ENCODE assay signal across 16 mouse cellular contexts in the genomic region with DNA sequence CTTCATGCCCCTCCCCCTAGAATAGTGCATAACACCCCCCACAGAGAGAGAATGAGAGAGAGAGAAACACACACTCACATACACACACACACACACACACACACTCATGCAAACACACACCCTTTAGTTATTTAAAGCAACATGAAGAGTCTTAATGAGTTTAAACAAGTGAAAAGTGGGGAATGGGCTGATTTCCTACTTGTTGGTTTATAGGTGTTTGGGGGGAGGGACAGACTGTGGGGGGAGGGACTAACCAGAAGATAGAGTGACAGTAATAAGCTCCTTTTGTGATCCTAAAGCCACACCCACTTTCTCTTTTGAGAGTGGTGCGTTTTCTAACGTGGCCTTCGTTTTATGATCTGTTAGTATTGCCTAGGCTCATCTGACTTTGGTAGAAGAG. TPM values are rescaled to one million over a fixed set of nuclear protein-coding genes. Genes with fewer than 3 reads are reported as not detected.
DNase-seq lines count a peak whose midpoint lies in the region; ATAC-seq and TF ChIP-seq lines count a peak whose summit lies in the region.
"Had no signal": no experiment of that assay in that cellular context is flagged by ENCODE, and none has a peak within 500 bp of the region (broad histone marks: within the 10 kb centered on the region; RNA-seq: fewer than 3 reads in every experiment).

Gene Trpc7 (minus strand): TSS at position 101 of the 400 bp plus-strand sequence.

- H3K9me3 ChIP-seq in forebrain, embryonic 13.5 days (replicated peaks), result no peaks in the 10 kb centered on the region
- no peaks in the 10 kb centered on the region for H3K9me3 ChIP-seq in hindbrain, embryonic 15.5 days
- H3K9me3 ChIP-seq in midbrain, postnatal 0 days (ENCODE audit: low read length), result no peaks in the 10 kb centered on the region
- H3K9me3 ChIP-seq in liver, embryonic 11.5 days (ENCODE audit: control insufficient read depth, low read length), result no peaks in the 10 kb centered on the region
- H3K9me3 ChIP-seq: intestine, embryonic 15.5 days; limb, embryonic 13.5 days had no signal

- peak within 1 kb of the TSS; percentile 32 for H3K4me3 ChIP-seq in forebrain, embryonic 13.5 days
- H3K4me3 ChIP-seq in hindbrain, embryonic 15.5 days, result peak within 1 kb of the TSS; percentile 39
- peak within 1 kb of the TSS; percentile 32 for H3K4me3 ChIP-seq in midbrain, postnatal 0 days (ENCODE audit: low read depth, low read length)
- H3K4me3 ChIP-seq in liver, embryonic 11.5 days (ENCODE audit: low read depth, low read length), result no peak within 1 kb of the TSS
- H3K4me3 ChIP-seq: intestine, embryonic 15.5 days; limb, embryonic 13.5 days had no signal

- DNase-seq in heart, adult 11 months, result peak; percentile 2
- no peak for DNase-seq in heart, postnatal 4 days
- no peak for DNase-seq in midbrain, postnatal 0 days (ENCODE audit: low spot score)
- no peak for DNase-seq in embryo, embryonic 10 days (ENCODE audit: low spot score)
- DNase-seq in liver, embryonic 11.5 days (ENCODE audit: low spot score), result no peak
- no peak for DNase-seq in retina, postnatal 1 day
- DNase-seq: gastrocnemius, postnatal 25 days had no signal

- no peaks in the 10 kb centered on the region for H3K36me3 ChIP-seq in forebrain, embryonic 13.5 days (ENCODE audit: poor library complexity, severe bottlenecking)
- H3K36me3 ChIP-seq in hindbrain, embryonic 15.5 days, result no peaks in the 10 kb centered on the region
- no peaks in the 10 kb centered on the region for H3K36me3 ChIP-seq in midbrain, postnatal 0 days (ENCODE audit: insufficient read depth, low read length)
- no peaks in the 10 kb centered on the region for H3K36me3 ChIP-seq in liver, embryonic 11.5 days (ENCODE audit: control insufficient read depth, insufficient read depth, low read length)
- H3K36me3 ChIP-seq: intestine, embryonic 15.5 days; limb, embryonic 13.5 days had no signal

- peak within 1 kb of the TSS; percentile 51 for H3K4me2 ChIP-seq in forebrain, embryonic 13.5 days
- peak within 1 kb of the TSS; percentile 56 for H3K4me2 ChIP-seq in hindbrain, embryonic 15.5 days
- peak within 1 kb of the TSS; percentile 37 for H3K4me2 ChIP-seq in midbrain, postnatal 0 days (ENCODE audit: low read depth, low read length, poor library complexity, severe bottlenecking)
- H3K4me2 ChIP-seq in liver, embryonic 11.5 days, result no peak within 1 kb of the TSS
- H3K4me2 ChIP-seq: heart, embryonic 11.5 days; intestine, embryonic 15.5 days; limb, embryonic 13.5 days had no signal

- no peak within 1 kb of the TSS for H3K27ac ChIP-seq in forebrain, embryonic 13.5 days
- peak within 1 kb of the TSS; percentile 60 for H3K27ac ChIP-seq in hindbrain, embryonic 15.5 days (replicated peaks)
- H3K27ac ChIP-seq in midbrain, postnatal 0 days (ENCODE audit: low read depth, low read length), result peak within 1 kb of the TSS; percentile 59; the same call in 1 of the 2 replicates
- H3K27ac ChIP-seq in liver, embryonic 11.5 days (ENCODE audit: low read depth, low read length), result no peak within 1 kb of the TSS
- H3K27ac ChIP-seq: intestine, embryonic 15.5 days; limb, embryonic 13.5 days had no signal

- no peak for TF ChIP-seq CTCF in midbrain, postnatal 0 days (IDR thresholded peaks at IDR 0.05)

- ATAC-seq in forebrain, embryonic 13.5 days, result no peak
- ATAC-seq in hindbrain, embryonic 15.5 days (ENCODE audit: low FRiP score, low read depth), result no peak
- no peak for ATAC-seq in midbrain, postnatal 0 days (ENCODE audit: low FRiP score)
- ATAC-seq in liver, embryonic 11.5 days (replicated peaks; ENCODE audit: low FRiP score), result no peak
- ATAC-seq: intestine, embryonic 15.5 days had no signal

- H3K4me1 ChIP-seq in forebrain, embryonic 13.5 days, result no peaks in the 10 kb centered on the region
- H3K4me1 ChIP-seq in hindbrain, embryonic 15.5 days (replicated peaks), result no peaks in the 10 kb centered on the region
- H3K4me1 ChIP-seq in midbrain, postnatal 0 days (ENCODE audit: insufficient read depth, low read length), result no peaks in the 10 kb centered on the region
- H3K4me1 ChIP-seq in liver, embryonic 11.5 days (replicated peaks; ENCODE audit: control insufficient read depth, insufficient read depth, low read length), result no peaks in the 10 kb centered on the region
- H3K4me1 ChIP-seq: intestine, embryonic 15.5 days; limb, embryonic 13.5 days had no signal

- no peaks in the 10 kb centered on the region for H3K27me3 ChIP-seq in forebrain, embryonic 13.5 days
- H3K27me3 ChIP-seq in hindbrain, embryonic 15.5 days, result no peaks in the 10 kb centered on the region
- no peaks in the 10 kb centered on the region for H3K27me3 ChIP-seq in midbrain, postnatal 0 days (ENCODE audit: insufficient read depth, low read length)
- H3K27me3 ChIP-seq in liver, embryonic 11.5 days (replicated peaks; ENCODE audit: control insufficient read depth, insufficient read depth, low read length), result no peaks in the 10 kb centered on the region
- H3K27me3 ChIP-seq: CH12.LX had no signal

- 74% methylated on average over 3 of the region's 3 CpGs for WGBS in forebrain, embryonic 13.5 days
- 73% methylated on average over 3 of the region's 3 CpGs for WGBS in hindbrain, embryonic 15.5 days
- 71% methylated on average over 3 of the region's 3 CpGs for WGBS in midbrain, postnatal 0 days
- 69% methylated on average over 3 of the region's 3 CpGs for WGBS in liver, embryonic 11.5 days

- 0 out of 2 replicates have a peak within 1 kb of the TSS, but pooled peaks have one; percentile 26 for H3K9ac ChIP-seq in forebrain, embryonic 13.5 days
- peak within 1 kb of the TSS; percentile 40 for H3K9ac ChIP-seq in hindbrain, embryonic 15.5 days
- peak within 1 kb of the TSS; percentile 30; the same call in 1 of the 2 replicates for H3K9ac ChIP-seq in midbrain, postnatal 0 days (replicated peaks; ENCODE audit: low read length, poor library complexity, severe bottlenecking)
- no peak within 1 kb of the TSS for H3K9ac ChIP-seq in liver, embryonic 11.5 days (ENCODE audit: low read depth, low read length)
- H3K9ac ChIP-seq: intestine, embryonic 15.5 days; limb, embryonic 13.5 days had no signal

RNA-seq across cellular contexts. Expression of gene Trpc7, which starts in this region (rescaled TPM):
- under 1 TPM in 1 of 2 experiments, not detected in 1; 0.11 TPM for total RNA-seq in heart, postnatal 4 days (2021)
- polyA plus RNA-seq in forebrain, embryonic 13.5 days (2015; fragmentation: Nextera tagmentation; extraction: Ambion mirVana), result 1.3 and 1.7 TPM in 2 replicates
- polyA plus RNA-seq in hindbrain, embryonic 15.5 days (2015; fragmentation: Nextera tagmentation; extraction: Ambion mirVana), result 4.1 and 5.6 TPM in 2 replicates
- 7.9 and 8.3 TPM in 2 replicates for total RNA-seq in midbrain, postnatal 0 days (2014; rRNA removed)
- polyA plus RNA-seq in midbrain, postnatal 0 days (2015; fragmentation: Nextera tagmentation; extraction: Ambion mirVana), result 4.0 and 4.7 TPM in 2 replicates
- polyA plus RNA-seq in liver, embryonic 11.5 days (2014; fragmentation: Nextera tagmentation; extraction: Ambion mirVana), result not detected in 2 replicates
- total RNA-seq: CH12.LX; gastrocnemius, postnatal 25 days; heart, postnatal 14 days; megakaryocyte-erythroid progenitor cell, adult 5-6 weeks had no signal
- polyA plus RNA-seq: liver, embryonic 16.5 days had no signal

Comparison
In these comparisons a context has a peak if more than half of its experiments do, and no peak if none do; other contexts are left out.
1. H3K27ac ChIP-seq: peak in hindbrain, embryonic 15.5 days (single experiment) and midbrain, postnatal 0 days (single experiment); none in forebrain, embryonic 13.5 days (single experiment) and liver, embryonic 11.5 days (single experiment).